Mouse (Mus musculus) embryonic facial prominence, embryonic 12.5 days (tissue): ENCODE results near the gene Plod3. TPM values are rescaled to one million over a fixed set of nuclear protein-coding genes. Genes with fewer than 3 reads are reported as not detected.

Experiments used
- ATAC-seq: fragments of 200-750 bp; cut with Nextera tagmentation; 2 replicates; pipeline ENCODE4 v1.8.0; 2017; ENCODE audit not compliant: insufficient number of reproducible peaks, insufficient read depth, low FRiP score, low TSS enrichment
- H3K27ac ChIP-seq: fragments of 300-500 bp; sonication (generic); 2 replicates; pipeline ENCODE4 v1.5.1; 2016; ENCODE audit warnings: mild to moderate bottlenecking
- H3K27me3 ChIP-seq: fragments of 300-500 bp; sonication (generic); 2 replicates; pipeline ENCODE4 v1.6.1; 2016; ENCODE audit warnings: mild to moderate bottlenecking, moderate library complexity
- H3K36me3 ChIP-seq: fragments of 300-500 bp; sonication (generic); 2 replicates; pipeline ENCODE4 v1.6.1; 2016; ENCODE audit warnings: mild to moderate bottlenecking
- H3K4me1 ChIP-seq: fragments of 300-500 bp; sonication (generic); 2 replicates; pipeline ENCODE4 v1.6.1; 2016
- H3K4me2 ChIP-seq: fragments of 300-500 bp; sonication (generic); replicated peaks from 2 replicates; pipeline ENCODE4 v1.6.1; 2016; ENCODE audit warnings: mild to moderate bottlenecking, moderate library complexity
- H3K4me3 ChIP-seq: fragments of 300-500 bp; sonication (generic); 2 replicates; pipeline ENCODE4 v1.5.1; 2016; ENCODE audit warnings: mild to moderate bottlenecking
- H3K9ac ChIP-seq: fragments of 300-500 bp; sonication (generic); 2 replicates; pipeline ENCODE4 v1.6.1; 2016; ENCODE audit warnings: mild to moderate bottlenecking, moderate library complexity
- H3K9me3 ChIP-seq: fragments of 300-500 bp; sonication (generic); 2 replicates; pipeline ENCODE4 v1.6.1; 2016; ENCODE audit warnings: mild to moderate bottlenecking, moderate library complexity
- WGBS: fragments of 180-500 bp; shearing (Covaris S2); methylation state at CpG from one replicate; pipeline ENCODE4 v1.1.7; 2016; 5-methylcytosine and 5-hydroxymethylcytosine counted together
- polyA plus RNA-seq: library from polyadenylated mRNA; unstranded; fragments of >200 nt; fragmentation: Nextera tagmentation; extraction: Ambion mirVana; gene quantifications from 2 replicates; pipeline ENCODE4 v1.2.1, GENCODE M21; 2016

Plod3 gene
- polyA plus RNA-seq, 1 experiment from 2014 or later: 41.5 TPM

GRCm38 (mm10) chr5:136952153-136952552 lies 34.7 kb upstream of the Plod3 start:
- Histone ChIP-seq H3K9me3 (no peaks in the 10 kb centered on the region), H3K27ac (no peak overlapping the region), H3K9ac (no peak overlapping the region), H3K27me3 (no peaks in the 10 kb centered on the region), H3K4me2 (no peak overlapping the region), H3K4me3 (no peak overlapping the region), H3K36me3 (0 out of 2 replicates have a peak, but pooled peaks cover 4% of the 10 kb centered on the region), H3K4me1 (peaks cover 15% of the 10 kb centered on the region)
- 79% methylated on average over 4 of the region's 4 CpGs for WGBS
- no peak for ATAC-seq

- H3K27ac ChIP-seq: peak within 1 kb of the TSS; percentile 17; the same call in 1 of the 2 replicates
Measured at GRCm38 (mm10) chr5:136953015-136953414, 33.8 kb upstream of the Plod3 start, which contains the start of gene Fis1. Fis1 (plus strand) TSS chr5:136953275.

GRCm38 (mm10) chr5:136953440-136953951 lies 33.3 kb upstream of the Plod3 start:
- peak overlapping the region; percentile 62 for H3K4me3 ChIP-seq
- no peaks in the 10 kb centered on the region for H3K9me3 ChIP-seq
- no peak for ATAC-seq
- H3K9ac ChIP-seq: peak overlapping the region; percentile 64
- peaks cover 15% of the 10 kb centered on the region for H3K4me1 ChIP-seq
- 0 out of 2 replicates have a peak, but pooled peaks cover 11% of the 10 kb centered on the region for H3K36me3 ChIP-seq
- H3K27me3 ChIP-seq: no peaks in the 10 kb centered on the region
- H3K4me2 ChIP-seq: peak overlapping the region; percentile 77
- 2% methylated on average over 12 of the region's 12 CpGs for WGBS
- H3K27ac ChIP-seq: no peak overlapping the region

More at GRCm38 (mm10) chr5:136953015-136953414, 33.8 kb upstream of the Plod3 start, which contains the start of gene Fis1:
- no peaks in the 10 kb centered on the region for H3K27me3 ChIP-seq
- WGBS: under 1% methylated on average over 23 of the region's 23 CpGs
- peak within 1 kb of the TSS; percentile 64 for H3K9ac ChIP-seq
- 0 out of 2 replicates have a peak, but pooled peaks cover 11% of the 10 kb centered on the region for H3K36me3 ChIP-seq
- H3K9me3 ChIP-seq: no peaks in the 10 kb centered on the region
- peak within 1 kb of the TSS; percentile 62 for H3K4me3 ChIP-seq
- peaks cover 15% of the 10 kb centered on the region for H3K4me1 ChIP-seq
- ATAC-seq: peak; percentile 97
- H3K4me2 ChIP-seq: peak within 1 kb of the TSS; percentile 77

GRCm38 (mm10) chr5:136955622-136956021 lies 31.2 kb upstream of the Plod3 start:
- 79% methylated on average over 4 of the region's 4 CpGs for WGBS
- Histone ChIP-seq H3K4me1 (peaks cover 15% of the 10 kb centered on the region), H3K4me3 (no peak overlapping the region)

GRCm38 (mm10) chr5:136957250-136957649 lies 29.6 kb upstream of the Plod3 start:
- no peaks in the 10 kb centered on the region for H3K9me3 ChIP-seq
- H3K36me3 ChIP-seq: peaks cover 15% of the 10 kb centered on the region; the same call in 1 of the 2 replicates
- no peaks in the 10 kb centered on the region for H3K27me3 ChIP-seq
- H3K4me2 ChIP-seq: no peak overlapping the region
- H3K27ac ChIP-seq: no peak overlapping the region
- no peak for ATAC-seq
- no peak overlapping the region for H3K9ac ChIP-seq
- WGBS: 91% methylated on average over 1 of the region's 1 CpGs
- H3K4me1 ChIP-seq: peaks cover 15% of the 10 kb centered on the region
- H3K4me3 ChIP-seq: no peak overlapping the region

More at GRCm38 (mm10) chr5:136955622-136956021, 31.2 kb upstream of the Plod3 start:
- Histone ChIP-seq H3K27ac (no peak overlapping the region), H3K27me3 (no peaks in the 10 kb centered on the region), H3K4me2 (no peak overlapping the region), H3K9me3 (no peaks in the 10 kb centered on the region), H3K36me3 (peaks cover 12% of the 10 kb centered on the region; the same call in 1 of the 2 replicates), H3K9ac (no peak overlapping the region)
- ATAC-seq: no peak

- no peak overlapping the region for H3K4me2 ChIP-seq
- 86% methylated on average over 5 of the region's 5 CpGs for WGBS
Measured at GRCm38 (mm10) chr5:136958991-136959605, 27.7 kb upstream of the Plod3 start.

GRCm38 (mm10) chr5:136960053-136960452 lies 26.8 kb upstream of the Plod3 start:
- H3K27ac ChIP-seq: no peak overlapping the region
- no peak overlapping the region for H3K9ac ChIP-seq
- no peak for ATAC-seq
- H3K27me3 ChIP-seq: no peaks in the 10 kb centered on the region
- H3K36me3 ChIP-seq: peaks cover 36% of the 10 kb centered on the region
- 89% methylated on average over 6 of the region's 6 CpGs for WGBS
- H3K4me2 ChIP-seq: no peak overlapping the region
- no peak overlapping the region for H3K4me3 ChIP-seq
- peaks cover 9% of the 10 kb centered on the region; the same call in 1 of the 2 replicates for H3K4me1 ChIP-seq
- no peaks in the 10 kb centered on the region for H3K9me3 ChIP-seq

More at GRCm38 (mm10) chr5:136958991-136959605, 27.7 kb upstream of the Plod3 start:
- H3K4me1 ChIP-seq: peaks cover 17% of the 10 kb centered on the region
- ATAC-seq: no peak
- peaks cover 26% of the 10 kb centered on the region for H3K36me3 ChIP-seq
- H3K9me3 ChIP-seq: no peaks in the 10 kb centered on the region
- H3K27me3 ChIP-seq: no peaks in the 10 kb centered on the region
- H3K4me3 ChIP-seq: no peak overlapping the region
- no peak overlapping the region for H3K9ac ChIP-seq
- no peak overlapping the region for H3K27ac ChIP-seq

GRCm38 (mm10) chr5:136961334-136961982 lies 25.4 kb upstream of the Plod3 start:
- H3K9me3 ChIP-seq: no peaks in the 10 kb centered on the region
- peaks cover 45% of the 10 kb centered on the region for H3K36me3 ChIP-seq
- WGBS: 23% methylated on average over 5 of the region's 5 CpGs
- H3K27ac ChIP-seq: peak overlapping the region; percentile 84
- ATAC-seq: peak; percentile 1; the same call in 1 of the 2 replicates
- peak overlapping the region; percentile 70 for H3K4me3 ChIP-seq
- H3K9ac ChIP-seq: peak overlapping the region; percentile 73
- peak overlapping the region; percentile 82 for H3K4me2 ChIP-seq
- H3K27me3 ChIP-seq: no peaks in the 10 kb centered on the region
- H3K4me1 ChIP-seq: peaks cover 5% of the 10 kb centered on the region; the same call in 1 of the 2 replicates

GRCm38 (mm10) chr5:136961983-136962461 lies 24.8 kb upstream of the Plod3 start:
- H3K4me2 ChIP-seq: peak overlapping the region; percentile 82
- H3K9me3 ChIP-seq: no peaks in the 10 kb centered on the region
- under 1% methylated on average over 20 of the region's 20 CpGs for WGBS
- H3K27me3 ChIP-seq: no peaks in the 10 kb centered on the region
- peak overlapping the region; percentile 70 for H3K4me3 ChIP-seq
- H3K27ac ChIP-seq: peak overlapping the region; percentile 84
- peak; percentile 86 for ATAC-seq
- peaks cover 51% of the 10 kb centered on the region for H3K36me3 ChIP-seq
- H3K4me1 ChIP-seq: peaks cover 5% of the 10 kb centered on the region; the same call in 1 of the 2 replicates
- H3K9ac ChIP-seq: peak overlapping the region; percentile 73

- peak overlapping the region; percentile 70 for H3K4me3 ChIP-seq
- peak overlapping the region; percentile 84 for H3K27ac ChIP-seq
- peak overlapping the region; percentile 73 for H3K9ac ChIP-seq
- no peaks in the 10 kb centered on the region for H3K9me3 ChIP-seq
- H3K27me3 ChIP-seq: no peaks in the 10 kb centered on the region
- peak overlapping the region; percentile 82 for H3K4me2 ChIP-seq
- peak; percentile 12; the same call in 1 of the 2 replicates for ATAC-seq
- H3K36me3 ChIP-seq: peaks cover 53% of the 10 kb centered on the region
- WGBS: 1% methylated on average over 10 of the region's 10 CpGs
- H3K4me1 ChIP-seq: peaks cover 5% of the 10 kb centered on the region; the same call in 1 of the 2 replicates
Measured at GRCm38 (mm10) chr5:136962501-136962900, 24.3 kb upstream of the Plod3 start.

GRCm38 (mm10) chr5:136962966-136963540 lies 23.8 kb upstream of the Plod3 start:
- Histone ChIP-seq H3K4me3 (peak overlapping the region; percentile 70), H3K36me3 (peaks cover 50% of the 10 kb centered on the region), H3K9ac (peak overlapping the region; percentile 73), H3K4me2 (peak overlapping the region; percentile 82), H3K9me3 (no peaks in the 10 kb centered on the region), H3K27me3 (no peaks in the 10 kb centered on the region), H3K4me1 (peaks cover 5% of the 10 kb centered on the region; the same call in 1 of the 2 replicates), H3K27ac (no peak overlapping the region)
- no peak for ATAC-seq
- WGBS: 76% methylated on average over 8 of the region's 8 CpGs
